Mouse (Mus musculus) adrenal gland, adult 8-10 months (tissue): ENCODE results near the gene Sprtn. TPM values are rescaled to one million over a fixed set of nuclear protein-coding genes. Genes with fewer than 3 reads are reported as not detected.

Source experiments
- DNase-seq: peaks from one replicate; pipeline ENCODE4 v3.0.0; 2022
- total RNA-seq, 4 experiments: library from RNA; stranded (reverse); gene quantifications; 2 replicates each; pipeline ENCODE4 v1.2.4; 2022

Sprtn gene
- total RNA-seq, 4 experiments from 2014 or later: 19.4 to 23.6 (median 21.5) TPM

GRCm38 (mm10) chr8:124905482-124905881 lies 7.8 kb downstream of the Sprtn start:
- no peak for DNase-seq

GRCm38 (mm10) chr8:124909936-124910335 lies 12.2 kb downstream of the Sprtn start:
- DNase-seq: no peak

- DNase-seq: no peak
These were observed 12.7 kb downstream of the Sprtn start for GRCm38 (mm10) chr8:124910349-124910748.

GRCm38 (mm10) chr8:124911938-124912872 lies 14.5 kb downstream of the Sprtn start:
- DNase-seq: no peak

- no peak for DNase-seq
These were observed 16.4 kb downstream of the Sprtn start for GRCm38 (mm10) chr8:124914061-124914460.

GRCm38 (mm10) chr8:124917741-124918484 lies 20.2 kb downstream of the Sprtn start:
- no peak for DNase-seq

- no peak for DNase-seq
These were observed 23.9 kb downstream of the Sprtn start for GRCm38 (mm10) chr8:124921369-124922279.

GRCm38 (mm10) chr8:124922490-124923089 lies 24.9 kb downstream of the Sprtn start:
- no peak for DNase-seq

GRCm38 (mm10) chr8:124923971-124924652 lies 26.4 kb downstream of the Sprtn start:
- no peak for DNase-seq

- DNase-seq: no peak
These were observed 28.0 kb downstream of the Sprtn start for GRCm38 (mm10) chr8:124925544-124926266.

- no peak for DNase-seq
These were observed 28.7 kb downstream of the Sprtn start for GRCm38 (mm10) chr8:124926351-124926771.

GRCm38 (mm10) chr8:124929006-124929405 lies 31.3 kb downstream of the Sprtn start:
- DNase-seq: no peak

GRCm38 (mm10) chr8:124930086-124930485 lies 32.4 kb downstream of the Sprtn start:
- DNase-seq: no peak

- no peak for DNase-seq
These were observed 33.0 kb downstream of the Sprtn start for GRCm38 (mm10) chr8:124930649-124931048.

GRCm38 (mm10) chr8:124932435-124932834 lies 34.7 kb downstream of the Sprtn start:
- DNase-seq: no peak

- no peak for DNase-seq
These were observed 37.4 kb downstream of the Sprtn start for GRCm38 (mm10) chr8:124935116-124935515.

GRCm38 (mm10) chr8:124936699-124937098 lies 39.0 kb downstream of the Sprtn start:
- DNase-seq: no peak

- DNase-seq: no peak
These were observed 39.6 kb downstream of the Sprtn start for GRCm38 (mm10) chr8:124937293-124937692.

GRCm38 (mm10) chr8:124943801-124944200 lies 46.1 kb downstream of the Sprtn start:
- no peak for DNase-seq

- DNase-seq: no peak
These were observed 46.7 kb downstream of the Sprtn start for GRCm38 (mm10) chr8:124944406-124944805.
